Mouse (Mus musculus): ENCODE measurements at regions not wholly inside any gene's neighbourhood (a gene's known extent, or its start where the extent isn't known, plus 50 kb on each side); places are given as distances from the start of the nearest gene placed in this dataset.

- TF ChIP-seq CTCF (IDR thresholded peaks at IDR 0.05; ENCODE audit: borderline replicate concordance, extremely low read depth, insufficient read depth, insufficient read length), result no peak
- TF ChIP-seq POLR2A (IDR thresholded peaks at IDR 0.05; ENCODE audit: borderline replicate concordance, extremely low read depth, insufficient read depth, insufficient read length, poor library complexity, severe bottlenecking), result no peak
Measured at GRCm38 (mm10) chr4:55166266-55166665, 183.6 kb upstream of the Rad23b start.
